ENCODE assay signal across 14 mouse cellular contexts in genomic region chr2:19910781-19911175, GRCm38 (mm10). TPM values are rescaled to one million over a fixed set of nuclear protein-coding genes. Genes with fewer than 3 reads are reported as not detected.
A peak's percentile ranks its signal among the peaks of the same experiment; 100 is the strongest.
DNase-seq lines count a peak whose midpoint lies in the region; ATAC-seq and TF ChIP-seq lines count a peak whose summit lies in the region.
"Had no signal": no experiment of that assay in that cellular context is flagged by ENCODE, and none has a peak within 500 bp of the region (broad histone marks: within the 10 kb centered on the region; RNA-seq: fewer than 3 reads in every experiment).

No protein-coding gene starts in this region.

- H3K9me3 ChIP-seq in limb, embryonic 12.5 days = no peaks in the 10 kb centered on the region
- H3K9me3 ChIP-seq in limb, embryonic 10.5 days (replicated peaks) = no peaks in the 10 kb centered on the region
- H3K9me3 ChIP-seq in hindbrain, postnatal 0 days (ENCODE audit: low read length) = no peaks in the 10 kb centered on the region
- H3K9me3 ChIP-seq in neural tube, embryonic 15.5 days (replicated peaks) = no peaks in the 10 kb centered on the region
- H3K9me3 ChIP-seq in liver, postnatal 0 days (ENCODE audit: low read length) = no peaks in the 10 kb centered on the region
- H3K9me3 ChIP-seq: lung, embryonic 15.5 days had no signal

- H3K27me3 ChIP-seq in cerebellum, adult 2 months (ENCODE audit: control insufficient read depth, insufficient read depth, low read length) = peaks cover 1% of the 10 kb centered on the region; the same call in 1 of the 2 replicates
- peaks cover 55% of the 10 kb centered on the region for H3K27me3 ChIP-seq in limb, embryonic 12.5 days
- H3K27me3 ChIP-seq in limb, embryonic 10.5 days (ENCODE audit: low read depth, poor library complexity, severe bottlenecking) = peaks cover 55% of the 10 kb centered on the region
- H3K27me3 ChIP-seq in hindbrain, postnatal 0 days (ENCODE audit: insufficient read depth, low read length) = no peaks in the 10 kb centered on the region; the same call in 1 of the 2 replicates
- peaks cover 20% of the 10 kb centered on the region for H3K27me3 ChIP-seq in neural tube, embryonic 15.5 days (replicated peaks)
- peaks cover 19% of the 10 kb centered on the region for H3K27me3 ChIP-seq in liver, postnatal 0 days (ENCODE audit: insufficient read depth, low read length)

- H3K27ac ChIP-seq in cerebellum, adult 2 months (ENCODE audit: insufficient read depth, low read length) = no peak overlapping the region
- H3K27ac ChIP-seq in limb, embryonic 12.5 days = no peak overlapping the region
- no peak overlapping the region for H3K27ac ChIP-seq in limb, embryonic 10.5 days
- no peak overlapping the region for H3K27ac ChIP-seq in hindbrain, postnatal 0 days
- H3K27ac ChIP-seq in neural tube, embryonic 15.5 days (replicated peaks) = no peak overlapping the region
- H3K27ac ChIP-seq in liver, postnatal 0 days (ENCODE audit: low read depth) = no peak overlapping the region
- H3K27ac ChIP-seq: lung, embryonic 15.5 days had no signal

- WGBS in cerebellum, adult 2 months = 8% methylated on average over 8 of the region's 8 CpGs
- WGBS in limb, embryonic 12.5 days = 4% methylated on average over 8 of the region's 8 CpGs
- WGBS in limb, embryonic 10.5 days = 0% methylated on average over 8 of the region's 8 CpGs
- 3% methylated on average over 8 of the region's 8 CpGs for WGBS in hindbrain, postnatal 0 days
- WGBS in neural tube, embryonic 15.5 days = 2% methylated on average over 8 of the region's 8 CpGs
- WGBS in liver, postnatal 0 days (ENCODE audit: insufficient replicate concordance) = 11% methylated on average over 8 of the region's 8 CpGs

- H3K9ac ChIP-seq in limb, embryonic 12.5 days (replicated peaks) = no peak overlapping the region
- H3K9ac ChIP-seq in hindbrain, postnatal 0 days (replicated peaks; ENCODE audit: low read length) = no peak overlapping the region
- no peak overlapping the region for H3K9ac ChIP-seq in neural tube, embryonic 15.5 days (replicated peaks)
- H3K9ac ChIP-seq in liver, postnatal 0 days (replicated peaks) = no peak overlapping the region
- H3K9ac ChIP-seq: lung, embryonic 15.5 days had no signal

- no peak for TF ChIP-seq EP300 in liver, postnatal 0 days (IDR thresholded peaks at IDR 0.05; ENCODE audit: low read depth)

- ATAC-seq in limb, embryonic 12.5 days (ENCODE audit: insufficient number of reproducible peaks, insufficient read depth, low FRiP score, low TSS enrichment, low read depth) = no peak
- ATAC-seq in hindbrain, postnatal 0 days = no peak
- ATAC-seq in neural tube, embryonic 15.5 days (ENCODE audit: low FRiP score) = no peak
- ATAC-seq in liver, postnatal 0 days = no peak

- TF ChIP-seq CTCF in cerebellum, adult 2 months (IDR thresholded peaks at IDR 0.05; ENCODE audit: borderline replicate concordance, insufficient read depth, low read depth, low read length) = no peak
- TF ChIP-seq CTCF in hindbrain, postnatal 0 days (IDR thresholded peaks at IDR 0.05; ENCODE audit: low read depth) = no peak
- no peak for TF ChIP-seq CTCF in liver, postnatal 0 days (IDR thresholded peaks at IDR 0.05; ENCODE audit: low read depth)

- H3K36me3 ChIP-seq in limb, embryonic 12.5 days = no peaks in the 10 kb centered on the region
- no peaks in the 10 kb centered on the region for H3K36me3 ChIP-seq in limb, embryonic 10.5 days
- no peaks in the 10 kb centered on the region for H3K36me3 ChIP-seq in hindbrain, postnatal 0 days (ENCODE audit: insufficient read depth, low read length)
- H3K36me3 ChIP-seq in neural tube, embryonic 15.5 days = no peaks in the 10 kb centered on the region
- H3K36me3 ChIP-seq in liver, postnatal 0 days (replicated peaks; ENCODE audit: insufficient read depth, low read length) = no peaks in the 10 kb centered on the region
- H3K36me3 ChIP-seq: lung, embryonic 15.5 days had no signal

- no peak for TF ChIP-seq POLR2A in cerebellum, adult 2 months (IDR thresholded peaks at IDR 0.05; ENCODE audit: borderline replicate concordance, insufficient read depth, low read length)

- H3K4me1 ChIP-seq in cerebellum, adult 2 months (ENCODE audit: control insufficient read depth, insufficient read depth, low read length) = peaks cover 3% of the 10 kb centered on the region; the same call in 1 of the 2 replicates
- peaks cover 12% of the 10 kb centered on the region; the same call in 1 of the 2 replicates for H3K4me1 ChIP-seq in limb, embryonic 12.5 days (replicated peaks)
- H3K4me1 ChIP-seq in limb, embryonic 10.5 days = peaks cover 16% of the 10 kb centered on the region
- no peaks in the 10 kb centered on the region; the same call in 1 of the 2 replicates for H3K4me1 ChIP-seq in hindbrain, postnatal 0 days (ENCODE audit: insufficient read depth, low read length)
- H3K4me1 ChIP-seq in neural tube, embryonic 15.5 days = peaks cover 22% of the 10 kb centered on the region
- H3K4me1 ChIP-seq in liver, postnatal 0 days (ENCODE audit: insufficient read depth) = no peaks in the 10 kb centered on the region

- peak overlapping the region; percentile 34 for H3K4me3 ChIP-seq in cerebellum, adult 2 months (replicated peaks; ENCODE audit: insufficient read depth, low read depth, low read length)
- H3K4me3 ChIP-seq in limb, embryonic 12.5 days (replicated peaks) = peak overlapping the region; percentile 53; the same call in 1 of the 2 replicates
- no peak overlapping the region for H3K4me3 ChIP-seq in limb, embryonic 10.5 days
- H3K4me3 ChIP-seq in hindbrain, postnatal 0 days (ENCODE audit: low read length) = peak overlapping the region; percentile 23
- peak overlapping the region; percentile 30 for H3K4me3 ChIP-seq in neural tube, embryonic 15.5 days (replicated peaks)
- H3K4me3 ChIP-seq in liver, postnatal 0 days (ENCODE audit: low read depth, low read length) = no peak overlapping the region

- DNase-seq in cerebellum, adult 2 months = peak in 1 of 2 experiments; percentile 7
- DNase-seq in cerebellum, adult 8-10 months = no peak
- no peak for DNase-seq in limb, embryonic 10.5 days (ENCODE audit: low spot score)
- DNase-seq in hindbrain, postnatal 0 days (ENCODE audit: low spot score) = no peak
- no peak for DNase-seq in liver, postnatal 0 days
- DNase-seq in layer of hippocampus, postnatal 14 days (ENCODE audit: low spot score in 2 of 2) = no peak
- DNase-seq: adrenal gland, postnatal 10 days; cerebellum, adult 18-20 months; kidney, adult 11 months had no signal

- H3K4me2 ChIP-seq in limb, embryonic 12.5 days = peak overlapping the region; percentile 96
- H3K4me2 ChIP-seq in hindbrain, postnatal 0 days (ENCODE audit: low read depth, low read length) = peak overlapping the region; percentile 97
- peak overlapping the region; percentile 98 for H3K4me2 ChIP-seq in neural tube, embryonic 15.5 days
- H3K4me2 ChIP-seq in liver, postnatal 0 days (ENCODE audit: low read depth, low read length) = no peak overlapping the region

RNA-seq across cellular contexts. Expression of gene Etl4, which starts 1.2 kb away (rescaled TPM):
- 40.1 and 43.2 TPM in 2 replicates for polyA plus RNA-seq in cerebellum, adult 2 months (2012; rRNA removed)
- polyA plus RNA-seq in limb, embryonic 12.5 days (2016; fragmentation: Nextera tagmentation; extraction: Ambion mirVana) = 15.1 and 15.2 TPM in 2 replicates
- polyA plus RNA-seq in limb, embryonic 10.5 days (2016; fragmentation: Nextera tagmentation; extraction: Ambion mirVana) = 11.4 and 13.5 TPM in 2 replicates
- 13.8 and 14.8 TPM in 2 replicates for total RNA-seq in hindbrain, postnatal 0 days (2014; rRNA removed)
- 4.8 and 6.4 TPM in 2 replicates for polyA plus RNA-seq in hindbrain, postnatal 0 days (2015; fragmentation: Nextera tagmentation; extraction: Ambion mirVana)
- 7.2 and 10.6 TPM in 2 replicates for polyA plus RNA-seq in neural tube, embryonic 15.5 days (2015; fragmentation: Nextera tagmentation; extraction: Ambion mirVana)
- 1.5 and 1.6 TPM in 2 replicates for polyA plus RNA-seq in liver, postnatal 0 days (2015; fragmentation: Nextera tagmentation; extraction: Ambion mirVana)
- total RNA-seq in layer of hippocampus, postnatal 14 days (2021) = 10 to 100 TPM; 59.1 to 69.7 TPM
- total RNA-seq: MEL; monocyte, adult 5-6 weeks had no signal

Comparison
In these comparisons a context has a peak if more than half of its experiments do, and no peak if none do; other contexts are left out.
1. H3K4me3 ChIP-seq: peak in cerebellum, adult 2 months (single experiment), limb, embryonic 12.5 days (single experiment), hindbrain, postnatal 0 days (single experiment) and neural tube, embryonic 15.5 days (single experiment); none in limb, embryonic 10.5 days (single experiment) and liver, postnatal 0 days (single experiment).